Mouse (Mus musculus): ENCODE measurements at regions not wholly inside any gene's neighbourhood (a gene's known extent, or its start where the extent isn't known, plus 50 kb on each side); places are given as distances from the start of the nearest gene placed in this dataset.

DNA sequence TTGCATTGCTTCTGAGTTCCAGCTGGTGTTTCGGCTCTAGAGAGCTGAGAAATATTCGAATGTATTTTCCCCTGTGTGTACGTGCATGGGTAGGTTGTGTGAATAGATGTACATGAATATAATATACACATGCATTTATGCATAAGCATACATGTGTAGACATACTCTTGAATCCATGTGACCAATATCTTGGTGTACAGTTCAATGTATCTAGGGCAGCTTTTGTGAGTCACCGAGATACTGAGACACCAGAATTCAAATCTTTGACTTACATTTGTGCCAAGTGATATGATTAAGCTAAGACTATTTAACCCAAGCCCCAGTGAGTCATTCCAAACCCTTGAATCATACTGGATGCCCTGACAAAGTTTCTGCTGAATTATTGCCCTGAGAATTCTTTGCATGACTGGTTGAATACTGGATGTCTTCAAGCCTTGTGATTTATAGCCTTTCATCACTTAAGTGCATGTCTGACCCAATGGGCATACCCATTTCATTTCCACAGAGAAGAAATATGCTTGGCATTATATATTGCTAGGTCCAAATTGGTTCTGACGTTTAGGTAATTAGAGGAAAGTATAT is 103.3 kb upstream of the Tsc22d2 start:
- DNase-seq (ENCODE audit: low read depth, low spot score), result no peak

GRCm38 (mm10) chr3:58312623-58313022 is 101.9 kb upstream of the Tsc22d2 start:
- no peak for DNase-seq (ENCODE audit: low read depth, low spot score)

- DNase-seq (ENCODE audit: low read depth, low spot score), result no peak
Measured at GRCm38 (mm10) chr3:58315236-58315635, 99.3 kb upstream of the Tsc22d2 start.

- DNase-seq (ENCODE audit: low read depth, low spot score), result no peak
Measured at GRCm38 (mm10) chr3:58317240-58317639, 97.3 kb upstream of the Tsc22d2 start.

- DNase-seq (ENCODE audit: low read depth, low spot score), result no peak
Measured at GRCm38 (mm10) chr3:58318756-58319155, 95.8 kb upstream of the Tsc22d2 start.

DNA sequence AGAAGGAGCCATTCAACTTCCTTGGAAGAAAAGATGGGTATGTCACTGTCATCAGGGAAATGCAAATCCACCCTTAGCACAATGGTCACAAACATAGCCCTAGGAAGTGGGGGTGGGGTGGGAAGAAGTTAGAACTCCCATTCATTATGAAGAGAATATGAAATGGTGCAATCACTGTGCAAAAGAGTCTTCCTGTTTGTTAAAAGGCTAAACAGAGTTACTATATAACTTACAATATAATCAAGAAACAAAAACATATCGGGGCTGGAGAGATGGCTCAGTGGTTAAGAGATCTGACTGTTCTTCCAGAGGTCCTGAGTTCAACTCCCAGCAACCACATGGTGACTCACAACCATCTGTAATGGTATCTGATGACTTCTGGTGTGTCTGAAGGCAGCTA is 95.1 kb upstream of the Tsc22d2 start:
- DNase-seq (ENCODE audit: low read depth, low spot score), result no peak

GRCm38 (mm10) chr3:58320812-58321211 is 93.7 kb upstream of the Tsc22d2 start:
- DNase-seq (ENCODE audit: low read depth, low spot score), result no peak

GRCm38 (mm10) chr3:58322322-58322721 is 92.2 kb upstream of the Tsc22d2 start:
- no peak for DNase-seq (ENCODE audit: low read depth, low spot score)

GRCm38 (mm10) chr3:58327721-58328120 is 86.8 kb upstream of the Tsc22d2 start:
- DNase-seq (ENCODE audit: low read depth, low spot score), result no peak

GRCm38 (mm10) chr3:58330186-58330585 is 84.3 kb upstream of the Tsc22d2 start:
- DNase-seq (ENCODE audit: low read depth, low spot score), result no peak

- DNase-seq (ENCODE audit: low read depth, low spot score), result no peak
Measured at GRCm38 (mm10) chr3:58333997-58334396, 80.5 kb upstream of the Tsc22d2 start.

DNA sequence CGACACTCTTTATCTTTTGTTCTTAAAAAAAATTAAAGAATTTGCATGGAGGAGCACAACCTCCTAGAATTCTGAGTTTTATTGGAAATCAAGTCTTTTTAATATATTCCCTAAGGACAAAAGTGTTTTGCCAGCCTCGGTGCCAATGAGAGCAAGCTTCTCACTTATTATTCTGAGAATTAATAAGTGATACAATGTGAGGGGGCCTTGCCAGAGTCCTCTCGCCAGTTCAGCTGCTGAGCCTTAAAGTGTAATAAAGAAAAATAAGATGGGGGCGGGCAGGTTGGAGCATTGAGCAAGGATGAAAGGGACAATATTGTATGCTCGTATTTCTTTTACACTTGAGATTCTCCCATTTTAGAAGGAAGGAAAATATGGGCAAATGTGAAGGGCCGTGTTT is 79.2 kb upstream of the Tsc22d2 start:
- DNase-seq (ENCODE audit: low read depth, low spot score), result no peak

GRCm38 (mm10) chr3:58336135-58336534 is 78.4 kb upstream of the Tsc22d2 start:
- no peak for DNase-seq (ENCODE audit: low read depth, low spot score)

DNA sequence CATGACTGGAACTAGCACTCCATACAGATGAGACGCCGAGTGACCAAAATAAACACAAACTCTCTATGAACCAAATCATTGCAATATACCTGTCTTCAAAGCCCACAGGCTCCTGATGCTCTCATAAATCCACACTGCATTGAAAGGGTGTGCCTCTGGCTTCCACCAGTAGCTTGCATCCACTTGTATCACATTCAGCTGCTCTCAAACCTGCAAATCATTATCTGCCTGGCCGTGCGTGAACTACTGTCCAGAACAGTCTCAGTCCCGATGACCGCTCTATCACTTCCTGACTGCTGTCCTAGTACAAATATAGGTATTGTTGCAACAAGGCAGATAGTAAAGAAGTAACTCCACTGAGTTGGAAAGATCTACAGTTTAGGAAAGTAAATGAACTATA is 77.9 kb upstream of the Tsc22d2 start:
- DNase-seq (ENCODE audit: low read depth, low spot score), result no peak

DNA sequence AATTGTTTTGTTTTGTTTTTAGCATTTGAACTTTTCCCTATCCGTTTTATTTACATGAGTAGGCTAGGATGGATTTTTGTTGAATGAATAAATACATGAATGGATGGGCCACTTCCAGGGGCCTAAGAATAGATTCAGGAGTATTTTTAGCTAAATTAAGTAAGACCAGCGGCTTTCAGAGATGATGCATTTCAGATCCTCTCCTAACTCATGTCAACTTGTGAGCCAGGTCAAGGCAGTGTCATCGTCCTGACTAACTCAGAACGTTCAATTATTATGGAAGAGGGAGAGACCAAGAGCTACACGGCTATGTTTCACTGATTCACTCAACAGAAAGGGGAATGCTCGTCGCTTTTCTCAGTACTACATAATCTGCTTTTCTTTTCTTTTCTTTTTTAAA is 75.5 kb upstream of the Tsc22d2 start:
- DNase-seq (ENCODE audit: low read depth, low spot score), result no peak

DNA sequence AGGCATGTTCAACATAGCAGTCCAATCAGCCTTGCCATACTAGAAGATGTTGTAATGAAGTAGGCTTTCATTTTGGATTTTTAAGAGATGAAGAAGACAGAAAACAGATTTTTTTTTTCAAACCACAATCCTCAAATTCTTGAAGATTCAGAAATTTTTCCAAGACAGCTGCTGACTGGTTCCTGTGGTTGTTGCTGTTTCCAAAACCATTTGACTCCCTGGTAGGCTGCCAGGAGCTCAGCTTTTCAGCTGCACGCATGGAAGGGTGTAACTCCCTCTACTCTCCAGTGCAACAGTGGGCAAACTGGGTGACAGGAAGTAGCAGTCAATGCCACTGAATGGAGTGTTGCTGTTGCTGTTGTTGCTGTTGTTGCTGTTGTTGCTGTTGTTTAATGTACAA is 72.4 kb upstream of the Tsc22d2 start:
- DNase-seq (ENCODE audit: low read depth, low spot score), result no peak

DNA sequence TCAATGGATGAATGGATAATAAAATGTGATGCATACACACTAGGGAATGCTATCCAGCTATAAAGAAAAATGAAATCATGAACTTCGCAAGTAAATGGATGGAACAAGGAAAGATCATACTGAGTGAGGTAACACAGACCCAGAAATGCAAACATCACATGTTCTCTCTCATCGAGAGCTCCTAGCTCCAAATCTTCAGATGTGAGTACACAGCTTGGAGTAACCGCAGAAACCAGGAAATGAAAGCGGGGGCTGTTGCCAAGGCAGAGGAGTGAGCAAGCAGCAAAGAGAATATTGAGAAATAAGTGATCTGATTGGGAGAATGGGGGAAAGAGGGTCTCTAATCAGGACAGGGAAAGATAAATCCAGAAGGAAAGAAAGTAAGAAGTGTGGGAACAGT is 52.0 kb upstream of the Tsc22d2 start:
- DNase-seq (ENCODE audit: low read depth, low spot score), result no peak

GRCm38 (mm10) chr3:58364526-58364925 is 50.0 kb upstream of the Tsc22d2 start:
- no peak for DNase-seq (ENCODE audit: low read depth, low spot score)
